Mouse (Mus musculus) cerebellum, adult 2 months (tissue): ENCODE measurements around the gene Rgl1.
A peak's percentile ranks its signal among the peaks of the same experiment; 100 is the strongest.

Experiments
- CTCF ChIP-seq: fragments of 200-500 bp; IDR thresholded peaks from 2 replicates; pipeline ENCODE4 v1.5.1; 2011; ENCODE audit warnings: low read depth, mild to moderate bottlenecking, control low read depth, low read length, moderate library complexity, borderline replicate concordance; ENCODE audit not compliant: insufficient read depth
- POLR2A ChIP-seq: fragments of 200-500 bp; IDR thresholded peaks from 2 replicates; pipeline ENCODE4 v1.6.1; 2011; ENCODE audit warnings: low read length, control low read depth, borderline replicate concordance; ENCODE audit not compliant: insufficient read depth

GRCm38 (mm10) chr1:152790254-152790653 is 24.1 kb upstream of the Rgl1 start:
- TF ChIP-seq CTCF = peak; percentile 30; the same call in 1 of the 2 replicates
- no peak for TF ChIP-seq POLR2A
